Comparison of ENCODE assay signal across 9 mouse cellular contexts in the genomic region with DNA sequence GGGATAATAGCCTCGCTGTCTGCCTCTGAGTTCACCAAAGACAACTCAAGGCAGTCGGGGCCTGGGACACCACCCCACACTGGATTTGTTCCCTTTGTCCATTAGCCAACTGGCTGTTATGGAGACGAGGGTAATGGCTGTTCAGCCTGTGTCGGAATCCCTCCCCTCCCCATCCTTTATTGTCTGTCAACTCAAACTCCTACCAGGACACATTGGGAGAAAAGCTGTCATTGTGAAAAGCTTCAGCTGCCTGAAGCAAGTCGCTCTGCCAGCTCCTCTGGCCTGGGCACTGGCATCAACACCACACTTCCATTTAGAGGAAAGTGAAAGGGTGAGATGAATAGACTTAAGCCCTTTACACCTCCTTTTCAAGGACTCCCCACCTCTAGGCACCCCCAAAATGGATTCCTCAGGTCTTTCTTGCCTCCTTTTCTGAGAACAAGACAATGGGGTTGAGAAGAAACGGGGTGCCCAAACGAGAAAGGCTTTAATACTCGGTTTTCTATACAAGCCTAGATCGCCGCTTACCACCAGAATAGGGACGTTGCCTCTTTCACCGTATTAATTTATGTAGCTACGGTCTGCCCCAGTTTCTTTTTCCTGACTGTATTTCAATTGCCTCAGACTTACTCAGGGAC.
DNase-seq lines count a peak whose midpoint lies in the region; ATAC-seq and TF ChIP-seq lines count a peak whose summit lies in the region.
"Had no signal": no experiment of that assay in that cellular context is flagged by ENCODE, and none has a peak within 500 bp of the region (broad histone marks: within the 10 kb centered on the region; RNA-seq: fewer than 3 reads in every experiment).

No protein-coding gene starts in this region.

- H3K9me3 ChIP-seq in hindbrain, embryonic 12.5 days (replicated peaks): no peaks in the 10 kb centered on the region
- no peaks in the 10 kb centered on the region for H3K9me3 ChIP-seq in midbrain, embryonic 10.5 days (replicated peaks)
- H3K9me3 ChIP-seq in intestine, embryonic 16.5 days (ENCODE audit: control insufficient read depth, low read length): no peaks in the 10 kb centered on the region
- no peaks in the 10 kb centered on the region for H3K9me3 ChIP-seq in embryonic facial prominence, embryonic 10.5 days

- no peak for TF ChIP-seq POLR2A in brain, embryonic 14.5 days (IDR thresholded peaks at IDR 0.05; ENCODE audit: borderline replicate concordance, extremely low read depth, insufficient read depth, insufficient read length, poor library complexity, severe bottlenecking)

- no peak overlapping the region for H3K9ac ChIP-seq in hindbrain, embryonic 12.5 days
- H3K9ac ChIP-seq in intestine, embryonic 16.5 days (ENCODE audit: low read depth, low read length): no peak overlapping the region

- H3K4me1 ChIP-seq in hindbrain, embryonic 12.5 days: peaks cover 35% of the 10 kb centered on the region
- H3K4me1 ChIP-seq in midbrain, embryonic 10.5 days: peaks cover 60% of the 10 kb centered on the region
- no peaks in the 10 kb centered on the region for H3K4me1 ChIP-seq in intestine, embryonic 16.5 days (ENCODE audit: control insufficient read depth, insufficient read depth, low read length)
- H3K4me1 ChIP-seq in embryonic facial prominence, embryonic 10.5 days: peaks cover 25% of the 10 kb centered on the region

- no peaks in the 10 kb centered on the region for H3K36me3 ChIP-seq in hindbrain, embryonic 12.5 days
- no peaks in the 10 kb centered on the region for H3K36me3 ChIP-seq in midbrain, embryonic 10.5 days
- H3K36me3 ChIP-seq in intestine, embryonic 16.5 days (ENCODE audit: control insufficient read depth, insufficient read depth, low read length): no peaks in the 10 kb centered on the region
- no peaks in the 10 kb centered on the region for H3K36me3 ChIP-seq in embryonic facial prominence, embryonic 10.5 days (replicated peaks)

- H3K4me3 ChIP-seq in hindbrain, embryonic 12.5 days: no peak overlapping the region
- H3K4me3 ChIP-seq in midbrain, embryonic 10.5 days: no peak overlapping the region
- H3K4me3 ChIP-seq in intestine, embryonic 16.5 days (ENCODE audit: low read length): no peak overlapping the region
- no peak overlapping the region for H3K4me3 ChIP-seq in embryonic facial prominence, embryonic 10.5 days

- DNase-seq in ZHBTc4 (ENCODE audit: low read depth, low spot score): peak; percentile 37
- peak; percentile 96 for DNase-seq in brain, embryonic 14.5 days (ENCODE audit: low read depth)
- peak; percentile 44 for DNase-seq in midbrain, embryonic 10.5 days (ENCODE audit: low spot score)
- no peak for DNase-seq in thymus, postnatal 36 days
- DNase-seq in embryonic facial prominence, embryonic 10.5 days (ENCODE audit: low spot score): no peak
- DNase-seq: kidney, adult 2 months; thymus, postnatal 14 days had no signal

- no peak overlapping the region for H3K4me2 ChIP-seq in hindbrain, embryonic 12.5 days (replicated peaks)
- no peak overlapping the region for H3K4me2 ChIP-seq in intestine, embryonic 16.5 days (ENCODE audit: low read depth, low read length)

- H3K27ac ChIP-seq in hindbrain, embryonic 12.5 days: peak overlapping the region; percentile 53
- H3K27ac ChIP-seq in midbrain, embryonic 10.5 days (replicated peaks): peak overlapping the region; percentile 74
- H3K27ac ChIP-seq in intestine, embryonic 16.5 days (ENCODE audit: low read length): no peak overlapping the region
- H3K27ac ChIP-seq in embryonic facial prominence, embryonic 10.5 days (replicated peaks): no peak overlapping the region

- peak; percentile 74 for ATAC-seq in hindbrain, embryonic 12.5 days (ENCODE audit: low FRiP score)
- no peak for ATAC-seq in intestine, embryonic 16.5 days

- no peaks in the 10 kb centered on the region for H3K27me3 ChIP-seq in hindbrain, embryonic 12.5 days
- no peaks in the 10 kb centered on the region for H3K27me3 ChIP-seq in midbrain, embryonic 10.5 days (ENCODE audit: low read depth, poor library complexity, severe bottlenecking)
- H3K27me3 ChIP-seq in intestine, embryonic 16.5 days (replicated peaks; ENCODE audit: control insufficient read depth, insufficient read depth, low read length): no peaks in the 10 kb centered on the region
- no peaks in the 10 kb centered on the region for H3K27me3 ChIP-seq in embryonic facial prominence, embryonic 10.5 days (replicated peaks; ENCODE audit: low read depth, poor library complexity, severe bottlenecking)

- WGBS in hindbrain, embryonic 12.5 days: 53% methylated on average over 13 of the region's 13 CpGs
- 53% methylated on average over 13 of the region's 13 CpGs for WGBS in midbrain, embryonic 10.5 days
- 83% methylated on average over 13 of the region's 13 CpGs for WGBS in intestine, embryonic 16.5 days
- WGBS in embryonic facial prominence, embryonic 10.5 days: 70% methylated on average over 13 of the region's 13 CpGs

- no peak for TF ChIP-seq CTCF in brain, embryonic 14.5 days (IDR thresholded peaks at IDR 0.05; ENCODE audit: borderline replicate concordance, extremely low read depth, insufficient read depth, insufficient read length)

Comparison
In these comparisons a context has a peak if more than half of its experiments do, and no peak if none do; other contexts are left out.
1. DNase-seq: peak in ZHBTc4 (single experiment), brain, embryonic 14.5 days (single experiment) and midbrain, embryonic 10.5 days (single experiment); none in thymus, postnatal 36 days (0 of 2) and embryonic facial prominence, embryonic 10.5 days (single experiment).
2. H3K27ac ChIP-seq: peak in hindbrain, embryonic 12.5 days (single experiment) and midbrain, embryonic 10.5 days (single experiment); none in intestine, embryonic 16.5 days (single experiment) and embryonic facial prominence, embryonic 10.5 days (single experiment).